Mouse (Mus musculus) MEL (cell line): ENCODE data around the gene Hoxb4. TPM values are rescaled to one million over a fixed set of nuclear protein-coding genes. Genes with fewer than 3 reads are reported as not detected.

Experiments used
- DNase-seq: peaks from one replicate; pipeline ENCODE4 v3.0.0; 2011; ENCODE audit warnings: low read depth, low spot score
- H3K27ac ChIP-seq: 2 replicates; pipeline ENCODE4 v1.5.1; 2012; ENCODE audit warnings: low read depth, mild to moderate bottlenecking, control low read depth, low read length, moderate library complexity; ENCODE audit not compliant: control insufficient read depth
- H3K27me3 ChIP-seq, 2 experiments: fragments of 150-350 bp in 1 of 2; sonication (generic) in 1 of 2; 2 replicates each; pipeline ENCODE4 v1.6.1; 2012; ENCODE audit warnings: low read length in 2 of 2, mild to moderate bottlenecking in 2 of 2, improper control_type of control experiment in 1 of 2, moderate library complexity in 1 of 2; ENCODE audit not compliant: insufficient read depth in 2 of 2, control insufficient read depth in 1 of 2
- H3K36me3 ChIP-seq, 2 experiments: 2 replicates each; pipeline ENCODE4 v1.6.1; 2012 to 2014; ENCODE audit warnings: low read length in 2 of 2, improper control_type of control experiment in 1 of 2, inconsistent platforms in 1 of 2, mild to moderate bottlenecking in 1 of 2; ENCODE audit not compliant: insufficient read depth in 2 of 2, control insufficient read depth in 1 of 2
- H3K4me1 ChIP-seq, 2 experiments: fragments of 150-350 bp in 1 of 2; sonication (generic) in 1 of 2; 2 replicates each; pipeline ENCODE4 v1.6.1; 2012; ENCODE audit warnings: low read length in 2 of 2, improper control_type of control experiment in 1 of 2, mild to moderate bottlenecking in 1 of 2; ENCODE audit not compliant: insufficient read depth in 2 of 2, control insufficient read depth in 1 of 2
- H3K4me3 ChIP-seq, 2 experiments: fragments of 150-350 bp in 1 of 2; sonication (generic) in 1 of 2; 2 replicates each; pipeline ENCODE4 v1.5.1; 2012; ENCODE audit warnings: low read depth in 2 of 2, low read length in 2 of 2, mild to moderate bottlenecking in 2 of 2, moderate library complexity in 2 of 2, control low read depth in 1 of 2, improper control_type of control experiment in 1 of 2; ENCODE audit not compliant: control insufficient read depth in 1 of 2, insufficient read depth in 1 of 2
- H3K79me2 ChIP-seq: 2 replicates; pipeline ENCODE4 v1.6.1; 2012; ENCODE audit warnings: mild to moderate bottlenecking, low read length, moderate library complexity; ENCODE audit not compliant: control insufficient read depth, poor library complexity, insufficient read depth
- H3K9ac ChIP-seq: 2 replicates; pipeline ENCODE4 v1.6.1; 2012; ENCODE audit warnings: low read depth, mild to moderate bottlenecking, control low read depth, low read length, moderate library complexity; ENCODE audit not compliant: control insufficient read depth, poor library complexity, severe bottlenecking
- H3K9me3 ChIP-seq: fragments of 150-350 bp; sonication (generic); replicated peaks from 2 replicates; pipeline ENCODE4 v1.6.1; 2012; ENCODE audit warnings: mild to moderate bottlenecking, low read length, improper control_type of control experiment, moderate library complexity; ENCODE audit not compliant: insufficient read depth
- CHD1 ChIP-seq: IDR thresholded peaks from 2 replicates; pipeline ENCODE4 v1.6.1; 2012; ENCODE audit warnings: low read depth, mild to moderate bottlenecking, inconsistent platforms, low read length, improper control_type of control experiment
- CTCF ChIP-seq, 3 experiments: IDR thresholded peaks in 2 of 3; conservative IDR thresholded peaks in 1 of 3; 2 replicates each; pipeline ENCODE4 v1.5.1; 2011 to 2012; ENCODE audit warnings: low read length in 3 of 3, low read depth in 2 of 3, mild to moderate bottlenecking in 2 of 3, improper control_type of control experiment in 1 of 3, inconsistent platforms in 1 of 3, mixed read lengths in 1 of 3, moderate library complexity in 1 of 3; ENCODE audit not compliant: control insufficient read depth in 1 of 3, insufficient read depth in 1 of 3, poor library complexity in 1 of 3, severe bottlenecking in 1 of 3
- E2F4 ChIP-seq: IDR thresholded peaks from 2 replicates; pipeline ENCODE4 v1.6.1; 2011; ENCODE audit warnings: low read depth, low read length, improper control_type of control experiment, borderline replicate concordance
- ELF1 ChIP-seq: IDR thresholded peaks from 2 replicates; pipeline ENCODE4 v1.6.1; 2014; ENCODE audit warnings: low read depth, mild to moderate bottlenecking, inconsistent platforms, low read length, improper control_type of control experiment, moderate library complexity
- EP300 ChIP-seq, 2 experiments: IDR thresholded peaks; 2 replicates each; pipeline ENCODE4 v1.6.1; 2011; ENCODE audit warnings: improper control_type of control experiment in 2 of 2, low read length in 2 of 2, low read depth in 1 of 2, mild to moderate bottlenecking in 1 of 2
- ETS1 ChIP-seq: IDR thresholded peaks from 2 replicates; pipeline ENCODE4 v1.6.1; 2012; ENCODE audit warnings: low read depth, mild to moderate bottlenecking, inconsistent platforms, low read length, improper control_type of control experiment, moderate library complexity
- GATA1 ChIP-seq: IDR thresholded peaks from 2 replicates; pipeline ENCODE4 v1.6.1; 2011; ENCODE audit warnings: low read depth, low read length, improper control_type of control experiment
- HCFC1 ChIP-seq: IDR thresholded peaks from 2 replicates; pipeline ENCODE4 v1.6.1; 2012; ENCODE audit warnings: low read depth, mild to moderate bottlenecking, inconsistent platforms, low read length, improper control_type of control experiment, moderate library complexity
- MAFK ChIP-seq: IDR thresholded peaks from 2 replicates; pipeline ENCODE4 v1.6.1; 2011; ENCODE audit warnings: low read depth, mild to moderate bottlenecking, low read length, improper control_type of control experiment, borderline replicate concordance
- MAX ChIP-seq: IDR thresholded peaks from 2 replicates; pipeline ENCODE4 v1.6.1; 2011; ENCODE audit warnings: low read length, improper control_type of control experiment
- MXI1 ChIP-seq: IDR thresholded peaks from 2 replicates; pipeline ENCODE4 v1.6.1; 2011; ENCODE audit warnings: mild to moderate bottlenecking, low read depth, low read length, improper control_type of control experiment
- MYB ChIP-seq: IDR thresholded peaks from 2 replicates; pipeline ENCODE4 v1.6.1; 2011; ENCODE audit warnings: mild to moderate bottlenecking, low read depth, low read length, improper control_type of control experiment
- POLR2A ChIP-seq, 2 experiments: IDR thresholded peaks; 2 replicates each; pipeline ENCODE4 v1.6.1; 2011 to 2012; ENCODE audit warnings: low read length in 2 of 2, mild to moderate bottlenecking in 2 of 2, control low read depth in 1 of 2, improper control_type of control experiment in 1 of 2, low read depth in 1 of 2, moderate library complexity in 1 of 2; ENCODE audit not compliant: control insufficient read depth in 1 of 2, insufficient read depth in 1 of 2, poor library complexity in 1 of 2
- RAD21 ChIP-seq: IDR thresholded peaks from 2 replicates; pipeline ENCODE4 v1.6.1; 2011; ENCODE audit warnings: mild to moderate bottlenecking, low read depth, low read length, improper control_type of control experiment
- RCOR1 ChIP-seq: IDR thresholded peaks from 2 replicates; pipeline ENCODE4 v1.6.1; 2012; ENCODE audit warnings: low read depth, mild to moderate bottlenecking, inconsistent platforms, low read length, improper control_type of control experiment
- TBP ChIP-seq: IDR thresholded peaks from 2 replicates; pipeline ENCODE4 v1.8.0; 2011; ENCODE audit warnings: low read depth, low read length, improper control_type of control experiment
- USF1 ChIP-seq: IDR thresholded peaks from 2 replicates; pipeline ENCODE4 v1.6.1; 2014; ENCODE audit warnings: low read depth, mild to moderate bottlenecking, inconsistent platforms, low read length, improper control_type of control experiment, moderate library complexity
- USF2 ChIP-seq, 2 experiments: IDR thresholded peaks; 2 replicates each; pipeline ENCODE4 v1.6.1; 2011 to 2012; ENCODE audit warnings: improper control_type of control experiment in 2 of 2, low read length in 2 of 2, borderline replicate concordance in 1 of 2, inconsistent platforms in 1 of 2, low read depth in 1 of 2, mild to moderate bottlenecking in 1 of 2; ENCODE audit not compliant: insufficient read depth in 1 of 2
- ZC3H11A ChIP-seq: IDR thresholded peaks from 2 replicates; pipeline ENCODE4 v1.6.1; 2012; ENCODE audit warnings: low read depth, mild to moderate bottlenecking, inconsistent platforms, low read length, improper control_type of control experiment
- ZMIZ1 ChIP-seq: IDR thresholded peaks from 2 replicates; pipeline ENCODE4 v1.6.1; 2012; ENCODE audit warnings: low read depth, mild to moderate bottlenecking, inconsistent platforms, low read length, improper control_type of control experiment, moderate library complexity
- ZNF384 ChIP-seq: IDR thresholded peaks from 2 replicates; pipeline ENCODE4 v1.6.1; 2012; ENCODE audit warnings: low read depth, mild to moderate bottlenecking, inconsistent platforms, low read length, improper control_type of control experiment
- polyA plus RNA-seq, 2 experiments: library from polyadenylated mRNA; stranded (reverse) in 1 of 2; unstranded in 1 of 2; fragments of >175 nt in 1 of 2; fragments of >200 nt in 1 of 2; gene quantifications; 2 replicates each; pipeline versions ENCODE4 v1.2.1 to v1.2.4; 2012; ENCODE audit warnings: low replicate concordance in 2 of 2, low read depth in 1 of 2; ENCODE audit not compliant: insufficient read length in 2 of 2, insufficient read depth in 1 of 2, missing spikeins in 1 of 2
- total RNA-seq: library from RNA; depleted of rRNA; stranded (reverse); fragments of 300-350 nt; gene quantifications from 2 replicates; pipeline ENCODE4 v1.2.3, GENCODE M21; 2012

The Hoxb4 gene
- total and polyA plus RNA-seq, 3 experiments, result not detected

- no peaks in the 10 kb centered on the region; a peak in 3 of 4 replicates for H3K27me3 ChIP-seq
- no peak overlapping the region for H3K9ac ChIP-seq
- no peak overlapping the region for H3K27ac ChIP-seq
- no peaks in the 10 kb centered on the region for H3K36me3 ChIP-seq
- no peaks in the 10 kb centered on the region for H3K79me2 ChIP-seq
- no peaks in the 10 kb centered on the region for H3K4me1 ChIP-seq
- no peak for TF ChIP-seq CTCF (IDR thresholded peaks at IDR 0.05 in 2 of 3, conservative IDR thresholded peaks at IDR 0.05 in 1 of 3; ENCODE audit: control insufficient read depth in 1 of 3, insufficient read depth in 1 of 3, low read depth in 2 of 3, low read length in 3 of 3, poor library complexity in 1 of 3, severe bottlenecking in 1 of 3)
- no peak for TF ChIP-seq CHD1
- no peak for TF ChIP-seq ETS1
- no peak for TF ChIP-seq RCOR1
- TF ChIP-seq ZMIZ1, result no peak
- TF ChIP-seq, all 39 proteins: peak for 0
- Histone ChIP-seq H3K4me3 (no peak overlapping the region), H3K9me3 (no peaks in the 10 kb centered on the region)
- no peak for DNase-seq
Measured at GRCm38 (mm10) chr11:96314671-96315343, 3.3 kb upstream of the Hoxb4 start.

- Histone ChIP-seq H3K4me1 (no peaks in the 10 kb centered on the region), H3K79me2 (no peaks in the 10 kb centered on the region), H3K27me3 (no peaks in the 10 kb centered on the region; a peak in 3 of 4 replicates), H3K27ac (no peak overlapping the region), H3K36me3 (no peaks in the 10 kb centered on the region), H3K9ac (no peak overlapping the region), H3K9me3 (no peaks in the 10 kb centered on the region), H3K4me3 (no peak overlapping the region)
- no peak for DNase-seq
- TF ChIP-seq CHD1 (no peak), POLR2A (IDR thresholded peaks at IDR 0.05; ENCODE audit: control insufficient read depth in 1 of 2, insufficient read depth in 1 of 2, low read depth in 1 of 2, low read length in 2 of 2, poor library complexity in 1 of 2) (no peak), GATA1 (no peak), ZNF384 (no peak), EP300 (IDR thresholded peaks at IDR 0.05; ENCODE audit: low read depth in 1 of 2, low read length in 2 of 2) (no peak), MYB (no peak), ELF1 (no peak), E2F4 (no peak), TBP (no peak), ZMIZ1 (no peak), USF1 (no peak), ZC3H11A (no peak), HCFC1 (no peak), CTCF (IDR thresholded peaks at IDR 0.05 in 2 of 3, conservative IDR thresholded peaks at IDR 0.05 in 1 of 3; ENCODE audit: control insufficient read depth in 1 of 3, insufficient read depth in 1 of 3, low read depth in 2 of 3, low read length in 3 of 3, poor library complexity in 1 of 3, severe bottlenecking in 1 of 3) (no peak), MXI1 (no peak), RAD21 (no peak), MAX (no peak), MAFK (no peak), USF2 (IDR thresholded peaks at IDR 0.05; ENCODE audit: borderline replicate concordance in 1 of 2, insufficient read depth in 1 of 2, low read depth in 1 of 2, low read length in 2 of 2) (no peak)
Measured at GRCm38 (mm10) chr11:96315344-96315681, 2.8 kb upstream of the Hoxb4 start.
